Mouse (Mus musculus): ENCODE measurements around the gene Fdx1l. TPM values are rescaled to one million over a fixed set of nuclear protein-coding genes. Genes with fewer than 3 reads are reported as not detected.

The Fdx1l gene
- 62.7 and 73.5 TPM in 2 replicates for polyA plus RNA-seq (2014; fragmentation: Nextera tagmentation; extraction: Ambion mirVana)

DNA sequence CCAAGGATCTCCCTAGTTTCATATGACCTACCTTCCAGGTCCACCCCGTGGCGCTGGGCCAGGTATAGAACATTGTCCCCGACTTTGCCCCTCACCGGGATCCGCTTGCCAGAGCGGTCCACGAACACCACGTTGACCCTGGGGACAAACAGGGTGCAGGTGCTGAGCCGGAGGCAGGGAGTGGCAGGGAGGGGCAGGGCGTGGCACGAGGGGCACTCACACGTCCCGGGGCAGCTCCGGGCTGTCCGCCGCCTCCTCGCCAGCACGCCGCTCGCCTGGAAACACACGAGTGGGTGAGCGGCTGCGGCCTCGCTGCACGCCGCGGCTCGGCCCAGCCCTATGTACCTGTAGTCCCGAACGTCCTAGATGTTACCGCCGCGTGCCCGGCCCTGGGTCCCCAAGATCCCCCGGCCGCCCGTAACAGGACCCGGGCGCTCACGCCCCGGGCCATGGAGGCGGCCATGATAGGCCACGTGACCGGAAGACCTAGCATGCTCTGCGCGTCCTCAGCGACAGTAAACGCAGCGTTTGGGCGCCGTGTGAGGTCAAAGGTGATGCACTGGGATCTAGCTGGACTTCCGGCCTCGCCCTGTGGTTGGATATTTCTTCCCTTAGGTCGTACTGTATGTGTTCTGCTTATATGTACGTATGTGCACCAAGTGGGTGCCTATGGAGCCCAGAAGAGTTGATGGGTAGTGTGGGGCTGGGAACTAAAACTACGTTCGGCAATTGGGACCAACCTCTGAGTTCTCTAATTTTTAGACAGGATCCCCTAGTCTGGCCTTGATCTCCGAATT is at the start of gene Fdx1l, which contains the start of gene Gm49373:
Fdx1l (minus strand) TSS at position 571 of the 797 bp plus-strand sequence.
Gm49373 (minus strand) TSS at position 53 of the 797 bp plus-strand sequence.
- H3K36me3 ChIP-seq (ENCODE audit: control insufficient read depth, insufficient read depth, low read length) = peaks cover 34% of the 10 kb centered on the region

GRCm38 (mm10) chr9:21121483-21121882 is 48.1 kb upstream of the Fdx1l start:
- ATAC-seq (ENCODE audit: low read depth) = no peak
- H3K9ac ChIP-seq (replicated peaks; ENCODE audit: low read depth, low read length) = no peak overlapping the region
- no peaks in the 10 kb centered on the region for H3K4me1 ChIP-seq (ENCODE audit: control insufficient read depth, insufficient read depth, low read length)
- H3K9me3 ChIP-seq (ENCODE audit: control insufficient read depth, low read length) = no peaks in the 10 kb centered on the region
- no peak overlapping the region for H3K4me2 ChIP-seq (ENCODE audit: low read depth, low read length)
- H3K27me3 ChIP-seq (ENCODE audit: control insufficient read depth, insufficient read depth, low read length) = no peaks in the 10 kb centered on the region
- WGBS = 92% methylated on average over 16 of the region's 16 CpGs
- H3K4me3 ChIP-seq (ENCODE audit: low read depth, low read length) = no peak overlapping the region
- peaks cover 24% of the 10 kb centered on the region for H3K36me3 ChIP-seq (ENCODE audit: control insufficient read depth, insufficient read depth, low read length)
- H3K27ac ChIP-seq (ENCODE audit: low read depth, low read length) = no peak overlapping the region

More for the DNA sequence above, at the start of gene Fdx1l, which contains the start of gene Gm49373:
- H3K27ac ChIP-seq (ENCODE audit: low read depth, low read length) = peak within 1 kb of the TSS; percentile 62; the same call in 1 of the 2 replicates
- WGBS = 3% methylated on average over 58 of the region's 58 CpGs
- H3K9ac ChIP-seq (replicated peaks; ENCODE audit: low read depth, low read length) = peak within 1 kb of the TSS; percentile 81
- no peaks in the 10 kb centered on the region for H3K9me3 ChIP-seq (ENCODE audit: control insufficient read depth, low read length)
- peak; percentile 96 for ATAC-seq (ENCODE audit: low read depth)
- H3K4me2 ChIP-seq (ENCODE audit: low read depth, low read length) = peak within 1 kb of the TSS; percentile 88
- H3K4me3 ChIP-seq (ENCODE audit: low read depth, low read length) = peak within 1 kb of the TSS; percentile 87
- H3K27me3 ChIP-seq (ENCODE audit: control insufficient read depth, insufficient read depth, low read length) = no peaks in the 10 kb centered on the region
- H3K4me1 ChIP-seq (ENCODE audit: control insufficient read depth, insufficient read depth, low read length) = peaks cover 12% of the 10 kb centered on the region

DNA sequence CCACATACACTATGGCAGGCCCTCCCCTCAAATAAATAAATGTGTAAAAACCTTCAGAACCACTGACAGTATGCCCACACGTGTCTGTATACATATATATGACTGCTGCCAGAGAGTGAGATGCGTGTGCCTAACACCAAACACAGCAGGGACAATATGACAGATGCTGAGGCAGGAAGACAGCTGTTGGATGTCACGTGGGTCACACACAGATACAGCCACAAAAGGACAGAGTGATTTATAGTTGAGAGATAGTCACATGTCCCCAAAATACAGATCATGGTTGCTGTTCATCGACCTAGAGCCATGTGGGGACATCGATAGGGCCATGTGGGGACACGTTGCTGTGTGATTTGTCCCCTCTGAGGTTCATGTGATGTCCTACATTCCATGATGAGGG is 43.7 kb upstream of the Fdx1l start:
- Histone ChIP-seq H3K9me3 (ENCODE audit: control insufficient read depth, low read length) (no peaks in the 10 kb centered on the region), H3K27ac (ENCODE audit: low read depth, low read length) (no peak overlapping the region), H3K9ac (replicated peaks; ENCODE audit: low read depth, low read length) (no peak overlapping the region), H3K27me3 (ENCODE audit: control insufficient read depth, insufficient read depth, low read length) (no peaks in the 10 kb centered on the region), H3K36me3 (ENCODE audit: control insufficient read depth, insufficient read depth, low read length) (peaks cover 15% of the 10 kb centered on the region; the same call in 1 of the 2 replicates), H3K4me3 (ENCODE audit: low read depth, low read length) (no peak overlapping the region), H3K4me1 (ENCODE audit: control insufficient read depth, insufficient read depth, low read length) (no peaks in the 10 kb centered on the region), H3K4me2 (ENCODE audit: low read depth, low read length) (no peak overlapping the region)
- 71% methylated on average over 6 of the region's 6 CpGs for WGBS
- no peak for ATAC-seq (ENCODE audit: low read depth)

GRCm38 (mm10) chr9:21115105-21115504 is 41.7 kb upstream of the Fdx1l start:
- Histone ChIP-seq H3K4me2 (ENCODE audit: low read depth, low read length) (no peak overlapping the region), H3K9me3 (ENCODE audit: control insufficient read depth, low read length) (no peaks in the 10 kb centered on the region), H3K27ac (ENCODE audit: low read depth, low read length) (no peak overlapping the region), H3K27me3 (ENCODE audit: control insufficient read depth, insufficient read depth, low read length) (no peaks in the 10 kb centered on the region), H3K9ac (replicated peaks; ENCODE audit: low read depth, low read length) (no peak overlapping the region), H3K4me3 (ENCODE audit: low read depth, low read length) (no peak overlapping the region), H3K4me1 (ENCODE audit: control insufficient read depth, insufficient read depth, low read length) (no peaks in the 10 kb centered on the region), H3K36me3 (ENCODE audit: control insufficient read depth, insufficient read depth, low read length) (peaks cover 7% of the 10 kb centered on the region; the same call in 1 of the 2 replicates)
- ATAC-seq (ENCODE audit: low read depth) = no peak
- WGBS = 92% methylated on average over 8 of the region's 8 CpGs

DNA sequence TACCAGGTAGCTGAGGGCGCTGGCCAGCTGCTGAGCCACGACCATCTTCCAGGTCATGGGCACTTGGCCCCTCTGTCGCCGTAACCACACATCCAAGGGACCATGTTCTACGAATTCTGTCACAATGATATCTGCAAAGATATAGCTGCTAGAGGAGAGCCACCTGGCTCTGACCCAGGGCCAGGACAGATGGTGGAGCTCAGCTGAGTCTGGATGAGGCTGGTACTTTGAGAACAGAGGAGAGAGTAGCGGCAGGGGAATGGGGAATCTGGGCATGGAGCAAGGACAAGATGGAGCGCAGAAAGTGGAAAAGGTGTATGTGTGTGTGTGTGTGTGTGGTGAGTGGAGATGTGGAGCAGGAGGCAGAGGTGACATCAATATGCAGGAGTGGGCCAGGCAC is 40.8 kb upstream of the Fdx1l start:
- H3K27ac ChIP-seq (ENCODE audit: low read depth, low read length) = no peak overlapping the region
- H3K36me3 ChIP-seq (ENCODE audit: control insufficient read depth, insufficient read depth, low read length) = 0 out of 2 replicates have a peak, but pooled peaks cover 3% of the 10 kb centered on the region
- no peak overlapping the region for H3K4me3 ChIP-seq (ENCODE audit: low read depth, low read length)
- H3K4me1 ChIP-seq (ENCODE audit: control insufficient read depth, insufficient read depth, low read length) = no peaks in the 10 kb centered on the region
- 92% methylated on average over 7 of the region's 7 CpGs for WGBS
- H3K9me3 ChIP-seq (ENCODE audit: control insufficient read depth, low read length) = no peaks in the 10 kb centered on the region
- ATAC-seq (ENCODE audit: low read depth) = no peak
- no peak overlapping the region for H3K4me2 ChIP-seq (ENCODE audit: low read depth, low read length)
- H3K27me3 ChIP-seq (ENCODE audit: control insufficient read depth, insufficient read depth, low read length) = no peaks in the 10 kb centered on the region
- no peak overlapping the region for H3K9ac ChIP-seq (replicated peaks; ENCODE audit: low read depth, low read length)

DNA sequence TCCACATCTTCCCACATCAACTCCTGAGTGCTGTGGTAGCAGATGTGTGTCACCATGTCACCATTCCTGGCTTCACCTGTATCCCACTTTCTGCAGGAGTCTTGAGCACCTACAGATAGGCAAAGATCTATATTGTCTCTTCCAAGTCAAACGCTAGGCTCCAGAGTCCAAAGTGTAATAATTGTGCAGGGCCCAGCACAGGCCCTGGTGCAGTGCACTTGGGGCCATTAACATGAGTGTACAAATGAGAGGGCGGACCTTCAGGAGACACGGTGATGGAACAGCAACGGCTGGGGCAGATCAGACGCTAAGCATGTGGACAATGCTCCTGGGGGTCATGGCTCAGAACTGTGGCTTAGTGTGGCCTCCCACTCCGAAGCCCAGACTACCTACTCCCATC is 40.3 kb upstream of the Fdx1l start:
- Histone ChIP-seq H3K27ac (ENCODE audit: low read depth, low read length) (no peak overlapping the region), H3K4me3 (ENCODE audit: low read depth, low read length) (no peak overlapping the region), H3K4me2 (ENCODE audit: low read depth, low read length) (no peak overlapping the region), H3K9me3 (ENCODE audit: control insufficient read depth, low read length) (no peaks in the 10 kb centered on the region), H3K4me1 (ENCODE audit: control insufficient read depth, insufficient read depth, low read length) (no peaks in the 10 kb centered on the region), H3K36me3 (ENCODE audit: control insufficient read depth, insufficient read depth, low read length) (0 out of 2 replicates have a peak, but pooled peaks cover 3% of the 10 kb centered on the region), H3K27me3 (ENCODE audit: control insufficient read depth, insufficient read depth, low read length) (no peaks in the 10 kb centered on the region), H3K9ac (replicated peaks; ENCODE audit: low read depth, low read length) (no peak overlapping the region)
- WGBS = 91% methylated on average over 6 of the region's 6 CpGs
- no peak for ATAC-seq (ENCODE audit: low read depth)

DNA sequence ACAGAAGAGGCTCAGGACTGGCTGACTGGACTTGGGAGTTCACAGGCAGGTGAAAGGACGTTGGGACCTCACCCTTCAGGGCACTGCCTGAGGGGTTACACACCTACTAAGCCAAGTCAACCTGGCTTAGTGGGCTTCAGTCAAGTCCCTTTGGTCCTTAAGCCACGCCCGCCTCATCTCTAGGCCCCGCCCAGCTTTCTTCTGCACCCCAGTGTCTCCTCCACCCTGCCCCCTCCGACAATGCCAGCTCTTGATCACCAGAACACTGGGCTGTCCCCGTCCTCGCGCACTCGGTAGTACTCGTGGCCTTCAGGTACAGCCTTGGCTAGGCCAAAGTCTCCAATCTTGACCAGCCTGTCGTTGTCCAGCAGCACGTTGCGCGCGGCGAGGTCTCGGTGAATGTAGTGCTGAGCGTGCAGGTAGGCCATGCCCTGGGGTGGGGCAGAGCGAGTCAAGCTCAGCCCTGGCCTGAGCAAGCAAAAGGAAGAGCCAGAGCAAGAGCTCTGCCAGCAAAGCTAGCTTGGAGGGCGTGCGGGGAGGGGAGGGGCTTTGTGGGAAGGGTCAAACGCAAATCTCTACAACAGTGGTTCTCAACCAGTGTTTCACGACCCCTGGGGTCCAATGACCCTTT is 34.3 kb upstream of the Fdx1l start:
- Histone ChIP-seq H3K4me1 (ENCODE audit: control insufficient read depth, insufficient read depth, low read length) (no peaks in the 10 kb centered on the region), H3K27me3 (ENCODE audit: control insufficient read depth, insufficient read depth, low read length) (no peaks in the 10 kb centered on the region), H3K27ac (ENCODE audit: low read depth, low read length) (no peak overlapping the region), H3K36me3 (ENCODE audit: control insufficient read depth, insufficient read depth, low read length) (no peaks in the 10 kb centered on the region), H3K4me3 (ENCODE audit: low read depth, low read length) (no peak overlapping the region), H3K9me3 (ENCODE audit: control insufficient read depth, low read length) (no peaks in the 10 kb centered on the region), H3K9ac (replicated peaks; ENCODE audit: low read depth, low read length) (no peak overlapping the region), H3K4me2 (ENCODE audit: low read depth, low read length) (no peak overlapping the region)
- 38% methylated on average over 23 of the region's 23 CpGs for WGBS
- ATAC-seq (ENCODE audit: low read depth) = no peak

DNA sequence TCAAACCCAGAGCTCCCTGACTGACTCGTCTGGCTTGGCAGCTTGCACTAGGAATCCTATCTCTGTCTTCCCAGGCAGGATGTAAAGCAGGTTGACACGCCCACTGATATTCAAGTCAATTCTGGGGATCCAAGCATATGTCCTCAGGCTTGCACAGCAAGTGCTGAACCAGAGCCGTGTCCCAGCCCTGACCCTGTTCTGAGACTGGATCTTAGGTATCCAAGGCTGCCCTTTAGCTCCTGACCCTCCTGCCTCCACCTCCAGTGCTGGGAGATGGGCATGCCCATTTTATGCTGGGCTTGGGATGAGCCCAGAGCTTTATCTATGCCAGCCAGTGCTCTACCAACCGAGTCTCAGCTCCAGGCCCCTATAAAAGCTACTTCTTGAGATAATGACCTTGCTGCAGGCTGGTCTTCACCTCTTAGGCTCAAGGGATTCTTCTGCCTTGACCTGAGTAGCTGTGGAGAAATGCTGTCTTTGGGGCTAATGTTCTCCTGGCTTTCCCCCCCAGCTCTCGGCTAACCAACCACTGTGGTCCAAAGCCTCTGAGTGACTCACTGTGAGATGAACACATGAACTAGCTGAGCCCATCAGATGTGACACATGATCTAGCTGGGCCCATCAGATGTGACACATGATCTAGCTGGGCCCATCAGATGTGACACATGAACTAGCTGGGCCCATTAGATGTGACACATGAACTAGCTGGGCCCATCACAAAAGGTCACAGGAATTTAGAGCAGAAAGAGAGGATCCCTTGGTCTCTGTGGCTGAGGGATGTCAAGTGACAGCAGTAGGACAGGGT is 32.5 kb upstream of the Fdx1l start:
- H3K9me3 ChIP-seq (ENCODE audit: control insufficient read depth, low read length) = no peaks in the 10 kb centered on the region
- no peak overlapping the region for H3K27ac ChIP-seq (ENCODE audit: low read depth, low read length)
- no peaks in the 10 kb centered on the region for H3K4me1 ChIP-seq (ENCODE audit: control insufficient read depth, insufficient read depth, low read length)
- H3K36me3 ChIP-seq (ENCODE audit: control insufficient read depth, insufficient read depth, low read length) = no peaks in the 10 kb centered on the region
- 83% methylated on average over 5 of the region's 5 CpGs for WGBS
- no peak overlapping the region for H3K9ac ChIP-seq (replicated peaks; ENCODE audit: low read depth, low read length)
- H3K4me2 ChIP-seq (ENCODE audit: low read depth, low read length) = no peak overlapping the region
- no peak overlapping the region for H3K4me3 ChIP-seq (ENCODE audit: low read depth, low read length)
- no peaks in the 10 kb centered on the region for H3K27me3 ChIP-seq (ENCODE audit: control insufficient read depth, insufficient read depth, low read length)
- ATAC-seq (ENCODE audit: low read depth) = no peak
